Mouse (Mus musculus) cerebellum, postnatal 25 days (tissue): ENCODE data around the gene Lsmem1.
"Not testable (repeated sequence)": the region's sequence is repeated elsewhere in the genome, so short reads cannot be mapped to it uniquely, and the experiment has no call there.

Source experiments
- DNase-seq, 2 experiments: peaks; one replicate each; pipeline ENCODE4 v3.0.0; 2021; ENCODE audit warnings: mixed read lengths in 2 of 2

Gene Lsmem1

GRCm38 (mm10) chr12:40209049-40209448 lies 9.8 kb upstream of the Lsmem1 start:
- no peak for DNase-seq

DNA sequence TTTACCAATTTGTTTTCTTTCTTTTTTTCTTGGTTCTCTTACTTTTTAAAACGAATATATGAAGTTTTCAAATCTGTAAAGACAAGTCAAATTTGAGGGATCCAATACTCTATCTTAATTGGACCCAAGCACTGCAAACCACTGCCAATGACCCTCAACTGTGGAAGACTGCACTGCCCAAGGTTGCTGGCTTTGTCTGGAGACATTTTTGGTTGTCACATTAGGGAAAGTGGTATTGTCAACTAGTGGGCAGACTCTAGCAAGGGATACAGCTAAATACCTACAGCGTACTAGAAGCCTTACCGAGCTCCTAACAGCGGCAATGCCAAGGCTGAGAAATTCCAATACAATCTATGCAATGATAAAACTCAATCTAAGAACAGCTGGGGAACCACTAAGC lies 8.6 kb upstream of the Lsmem1 start:
- no peak for DNase-seq

DNA sequence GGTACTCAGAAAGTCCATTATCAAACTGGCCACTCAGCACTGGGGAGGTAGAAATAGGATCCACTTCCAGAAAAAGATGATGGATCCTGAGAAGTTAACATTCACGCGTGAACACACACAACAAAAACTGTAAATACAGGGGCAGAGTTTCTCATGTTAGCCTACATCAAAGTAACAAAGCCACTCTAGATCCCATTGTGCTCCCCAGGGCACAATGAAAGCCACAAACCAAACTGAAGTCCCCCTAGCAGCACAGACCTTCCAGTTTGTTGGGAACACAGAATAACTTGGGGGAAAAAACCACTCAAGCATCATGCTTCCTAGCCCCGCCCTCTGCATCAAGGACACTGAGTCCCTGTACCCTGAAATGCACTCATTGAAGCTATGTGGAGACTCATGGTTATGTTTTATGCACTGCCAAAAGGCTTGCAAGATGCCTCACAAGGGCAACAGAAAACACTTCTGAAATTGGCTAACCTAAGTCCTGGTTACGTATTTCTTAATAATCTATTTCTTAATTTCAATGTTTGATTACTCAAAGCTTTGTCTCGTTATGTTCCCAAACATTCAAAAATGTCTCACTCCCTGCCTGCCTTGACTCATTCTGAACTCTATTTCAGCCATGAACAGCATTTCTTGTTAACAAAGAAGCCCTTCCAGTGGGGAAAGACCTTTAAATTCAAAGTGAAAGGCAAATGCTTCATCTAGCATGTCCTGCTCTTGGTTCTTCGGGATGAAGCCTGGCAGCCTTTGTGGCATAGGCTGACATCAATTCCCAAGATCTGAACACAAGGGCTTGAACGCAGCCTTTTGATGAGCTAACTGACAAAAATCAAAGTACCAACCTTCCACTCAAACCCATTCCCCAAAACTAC lies 3.1 kb upstream of the Lsmem1 start:
- no peak for DNase-seq

- no peak for DNase-seq
These were observed 1.4 kb upstream of the Lsmem1 start for GRCm38 (mm10) chr12:40200484-40201235.

GRCm38 (mm10) chr12:40199795-40200402 lies 609 bp upstream of the Lsmem1 start:
- peak; percentile 62 to 75 for DNase-seq

DNA sequence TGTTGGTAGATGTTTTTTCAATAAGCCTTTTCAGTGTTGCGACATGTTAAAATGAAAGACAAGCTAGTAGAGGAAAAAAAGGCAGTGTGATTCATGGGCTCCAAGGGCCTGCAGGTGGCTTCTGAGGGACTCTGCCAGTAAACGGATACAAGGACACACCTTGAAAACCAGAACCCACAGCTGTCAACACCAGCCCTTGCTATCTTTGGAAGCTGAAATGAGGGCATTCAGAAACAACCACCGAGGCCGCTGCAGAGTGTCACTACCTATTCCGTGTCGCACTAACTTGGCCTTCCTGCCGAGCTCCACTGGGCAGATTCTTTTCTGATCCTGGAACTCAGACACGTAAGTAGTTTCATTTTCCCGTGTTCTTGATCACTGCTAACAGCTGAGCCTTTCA lies 863 bp downstream of the Lsmem1 start:
- DNase-seq: no peak

- no peak for DNase-seq
These were observed 1.3 kb downstream of the Lsmem1 start for GRCm38 (mm10) chr12:40198019-40198418.

GRCm38 (mm10) chr12:40197511-40197910 lies 1.8 kb downstream of the Lsmem1 start:
- no peak for DNase-seq

DNA sequence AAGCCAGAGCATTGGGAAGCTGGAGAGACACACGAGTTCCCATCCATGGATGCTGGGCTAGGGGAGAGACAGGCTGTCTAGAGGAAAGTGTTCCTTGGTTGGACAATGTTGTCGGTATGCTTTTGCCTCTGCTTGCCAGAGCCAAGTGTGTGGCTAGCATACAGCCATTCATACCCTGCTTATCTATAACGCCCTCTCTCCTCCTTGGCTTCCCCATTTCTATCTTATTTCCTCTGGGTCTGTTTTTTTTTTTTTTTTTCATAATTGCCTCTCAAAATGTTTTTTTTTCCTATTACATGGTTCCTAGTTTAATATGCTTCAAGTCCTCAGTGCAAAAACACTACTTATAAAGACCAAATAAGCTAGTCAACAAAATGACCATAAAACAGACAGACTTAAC lies 13.8 kb downstream of the Lsmem1 start:
- DNase-seq: no peak

DNA sequence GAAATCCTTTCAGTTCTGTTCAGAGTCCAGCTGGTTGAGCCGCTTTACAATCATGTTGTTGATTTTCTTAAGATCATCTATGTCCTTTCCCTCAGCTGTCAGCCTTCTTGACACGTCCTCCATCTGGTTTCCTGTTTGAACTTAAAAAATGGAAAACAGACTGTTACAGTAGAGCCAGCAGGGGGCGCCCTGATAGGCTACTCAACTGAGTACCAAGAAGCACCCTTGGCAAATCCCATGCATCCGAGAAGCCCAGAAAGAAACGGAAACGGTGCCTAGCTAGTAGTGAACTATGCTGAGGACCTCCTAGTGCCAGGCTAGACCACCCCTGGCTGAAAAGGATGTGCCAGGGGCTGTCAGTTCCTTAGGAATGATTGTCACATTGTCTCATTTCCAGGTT lies 22.2 kb downstream of the Lsmem1 start:
- DNase-seq: peak in 1 of 2 experiments; percentile 35

DNA sequence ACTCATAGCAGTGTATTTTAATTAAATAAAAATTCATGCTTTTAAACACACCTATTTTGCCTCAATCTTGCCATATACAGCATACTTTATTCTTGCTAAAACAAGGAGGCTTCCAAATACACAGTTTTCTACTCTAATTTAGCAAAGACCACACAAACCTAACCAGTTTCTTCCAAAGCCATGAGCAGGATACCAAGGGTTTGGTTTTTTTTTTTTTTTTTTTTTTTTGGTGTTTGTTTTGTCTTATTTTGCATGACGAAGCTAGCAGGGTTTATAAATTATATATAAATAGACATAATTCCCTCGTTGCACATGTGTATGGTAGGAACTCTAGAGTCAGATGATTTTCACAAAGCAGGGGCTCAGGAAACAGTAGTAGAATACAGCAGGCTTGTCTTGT lies 23.1 kb downstream of the Lsmem1 start:
- no peak for DNase-seq

GRCm38 (mm10) chr12:40175171-40175570 lies 24.1 kb downstream of the Lsmem1 start:
- not testable (repeated sequence) for DNase-seq

GRCm38 (mm10) chr12:40171637-40172036 lies 27.7 kb downstream of the Lsmem1 start:
- DNase-seq: no peak

DNA sequence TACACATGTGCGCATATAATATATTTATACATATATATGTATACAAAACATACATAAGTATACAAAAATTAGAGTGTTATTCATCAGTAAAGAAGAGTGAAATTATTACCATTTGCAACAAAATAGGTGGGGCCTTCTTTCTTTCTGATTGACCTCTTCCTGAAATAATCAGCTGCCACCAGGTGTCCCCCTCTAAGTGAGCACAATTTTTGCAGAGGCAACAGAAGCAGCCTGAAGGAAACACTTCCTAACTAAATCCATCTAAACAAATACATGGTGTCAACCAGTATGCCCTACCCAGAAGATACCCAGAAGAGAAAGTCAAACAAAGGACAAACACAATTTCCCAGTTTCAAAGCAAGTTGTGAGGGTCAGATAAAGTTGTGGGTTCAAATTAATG lies 29.6 kb downstream of the Lsmem1 start:
- DNase-seq: no peak

DNA sequence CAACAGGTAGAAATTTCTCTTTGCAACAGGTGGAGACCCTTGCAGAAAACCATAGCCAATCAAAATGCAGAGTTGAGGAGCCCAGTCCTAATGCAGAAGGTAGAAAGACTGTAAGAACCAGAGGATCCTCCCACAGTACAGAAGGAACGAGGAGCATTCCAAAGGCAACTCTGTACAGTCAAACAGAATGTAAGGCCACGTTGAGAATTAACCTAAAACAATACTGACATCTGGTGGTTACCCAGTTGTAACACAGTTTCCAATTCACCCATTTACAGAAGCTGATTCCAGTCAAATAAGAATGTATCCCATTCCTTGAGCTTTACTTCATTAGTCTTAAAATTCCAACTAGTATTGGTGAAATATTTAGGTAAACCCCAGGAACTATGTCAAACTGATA lies 34.7 kb downstream of the Lsmem1 start:
- peak in 1 of 2 experiments; percentile 8 for DNase-seq

DNA sequence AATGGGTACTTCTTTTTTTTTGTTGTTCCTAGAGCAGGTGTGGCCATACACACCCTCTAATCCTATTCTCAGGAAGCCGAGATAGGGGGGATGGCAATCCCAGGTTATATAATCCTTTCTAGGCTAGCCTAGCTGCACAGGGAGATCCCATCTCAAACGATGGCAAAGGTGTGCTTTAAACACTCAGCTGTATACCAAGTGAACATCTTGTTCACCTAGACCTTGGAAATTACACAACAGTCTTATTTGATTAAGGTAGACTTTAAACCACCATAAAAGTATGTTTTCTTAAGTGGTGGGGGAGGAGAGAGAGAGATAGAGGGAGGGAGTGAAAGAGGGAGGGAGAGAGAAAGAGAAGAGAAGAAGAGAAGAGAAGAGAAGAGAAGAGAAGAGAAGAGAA lies 38.5 kb downstream of the Lsmem1 start:
- DNase-seq: no peak

DNA sequence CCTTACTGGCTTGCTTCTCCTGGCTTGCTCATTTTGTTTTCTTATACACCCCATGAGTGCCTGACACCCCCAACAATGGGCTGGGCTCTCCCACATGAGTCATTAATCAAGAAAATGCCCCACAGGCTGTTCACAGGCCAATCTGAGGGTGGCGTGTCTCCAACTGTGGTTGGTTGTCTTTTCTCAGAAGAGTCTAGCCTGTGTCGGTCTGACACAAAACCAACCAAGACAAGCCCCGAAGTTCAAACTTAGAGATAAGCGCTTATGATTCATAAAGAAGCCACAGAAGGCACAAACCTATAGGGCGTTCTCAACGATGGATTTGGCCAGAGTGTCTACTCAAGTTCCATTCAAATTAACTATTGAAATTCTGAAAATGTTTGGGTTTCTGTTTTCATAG lies 45.1 kb downstream of the Lsmem1 start:
- DNase-seq: no peak

DNA sequence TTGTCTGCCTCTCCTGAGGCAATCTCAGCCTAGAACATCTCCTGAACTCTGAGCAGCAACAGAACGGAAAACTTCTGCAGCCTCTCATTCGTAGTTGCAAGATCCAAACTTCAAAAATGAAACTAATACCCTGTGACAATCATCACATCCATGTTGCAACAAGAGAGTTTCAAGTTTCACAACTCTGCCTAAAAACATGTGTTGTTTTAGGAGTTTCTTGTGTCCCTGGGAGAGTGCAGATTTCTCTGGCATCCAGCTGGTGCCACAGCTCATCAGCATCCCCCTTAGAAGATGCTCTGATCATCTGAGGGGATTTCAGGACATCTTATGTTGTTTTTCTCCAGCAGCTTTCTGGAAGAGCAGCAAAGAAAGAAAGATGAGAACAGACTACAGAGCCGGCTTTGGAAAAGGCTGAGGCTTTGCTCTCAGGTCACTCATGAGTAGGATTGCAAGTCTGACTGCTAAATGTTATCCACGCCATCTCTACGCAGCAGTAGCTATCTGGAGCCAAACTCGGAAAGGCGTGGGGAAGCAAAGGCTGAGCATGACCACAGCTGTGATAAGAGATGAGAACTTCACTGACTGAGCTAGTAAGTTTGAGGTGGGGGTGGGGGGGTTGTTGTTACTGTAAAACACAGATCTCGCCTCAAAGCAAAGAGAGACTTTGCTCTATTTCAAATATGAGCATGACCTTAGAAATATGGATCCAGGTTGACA lies 46.8 kb downstream of the Lsmem1 start:
- no peak for DNase-seq

DNA sequence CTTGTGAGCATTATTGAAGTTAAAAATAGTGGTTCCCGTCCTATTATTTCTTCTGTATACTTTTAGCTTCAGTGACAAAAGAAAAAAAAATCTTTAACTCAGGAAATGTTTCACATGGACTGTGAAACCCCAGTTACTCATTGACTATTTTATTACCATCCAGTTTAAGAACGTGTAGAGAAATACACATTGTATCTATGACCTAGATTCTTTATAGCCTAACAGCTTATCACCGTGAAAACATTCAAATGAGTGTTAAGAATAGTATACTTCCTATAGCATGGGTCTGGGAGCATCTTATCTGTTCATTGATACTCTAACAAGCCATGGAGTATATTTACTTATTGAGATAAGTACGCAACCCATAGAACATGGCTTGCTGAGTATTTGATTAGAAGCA lies 52.0 kb downstream of the Lsmem1 start:
- no peak for DNase-seq

GRCm38 (mm10) chr12:40146510-40146909 lies 52.8 kb downstream of the Lsmem1 start:
- no peak for DNase-seq

GRCm38 (mm10) chr12:40140706-40141105 lies 58.6 kb downstream of the Lsmem1 start:
- DNase-seq: no peak

DNA sequence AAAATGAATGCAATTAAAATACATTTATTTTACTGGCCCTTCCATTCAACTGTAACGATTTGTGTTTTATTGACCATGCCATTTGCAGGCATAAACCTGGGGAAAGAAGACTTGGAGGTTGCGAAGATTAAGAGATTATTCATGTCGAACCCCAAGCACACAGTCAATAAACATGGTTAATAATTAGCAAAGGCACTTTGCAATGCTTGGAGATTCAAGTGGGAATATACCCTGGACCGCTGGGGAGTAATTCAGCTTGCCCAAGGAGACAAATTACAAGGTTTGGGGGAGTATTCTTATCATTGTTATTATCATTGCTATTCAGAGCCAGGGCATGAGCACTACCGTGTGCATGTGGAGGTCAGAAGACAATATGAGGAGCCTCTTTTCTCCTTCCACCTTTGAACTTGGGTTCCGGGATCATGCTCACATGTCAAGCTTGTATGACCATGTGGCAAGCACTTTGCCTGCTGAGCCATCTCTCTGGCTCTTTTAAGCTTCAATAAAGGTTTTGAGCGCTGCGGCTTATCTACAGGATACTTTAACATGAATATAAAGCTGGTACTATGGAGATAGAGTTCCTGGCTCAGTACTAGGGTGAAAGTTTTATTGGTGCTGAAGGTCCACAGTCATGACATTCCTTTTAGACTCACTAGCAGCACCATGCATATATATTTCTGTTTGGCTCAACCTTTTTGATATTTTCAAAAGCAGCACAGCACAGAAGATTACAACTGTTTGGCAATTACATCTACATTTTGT lies 59.6 kb downstream of the Lsmem1 start:
- DNase-seq: no peak
